Mouse (Mus musculus) forebrain, embryonic 15.5 days (tissue): ENCODE data around the gene Itga5. TPM values are rescaled to one million over a fixed set of nuclear protein-coding genes. Genes with fewer than 3 reads are reported as not detected.
A peak's percentile ranks its signal among the peaks of the same experiment; 100 is the strongest.

Source experiments
- ATAC-seq: fragments of 200-750 bp; cut with Nextera tagmentation; replicated peaks from 2 replicates; pipeline ENCODE4 v1.8.0; 2017; ENCODE audit warnings: mild to moderate bottlenecking, moderate TSS enrichment, moderate library complexity
- H3K27ac ChIP-seq: fragments of 300-500 bp; sonication (generic); replicated peaks from 2 replicates; pipeline ENCODE4 v1.5.1; 2015; ENCODE audit warnings: mild to moderate bottlenecking, inconsistent platforms
- H3K27me3 ChIP-seq: fragments of 300-500 bp; sonication (generic); 2 replicates; pipeline ENCODE4 v1.6.1; 2015; ENCODE audit warnings: inconsistent platforms
- H3K36me3 ChIP-seq: fragments of 300-500 bp; sonication (generic); 2 replicates; pipeline ENCODE4 v1.6.1; 2015; ENCODE audit warnings: mild to moderate bottlenecking, inconsistent platforms
- H3K4me1 ChIP-seq: fragments of 300-500 bp; sonication (generic); 2 replicates; pipeline ENCODE4 v1.6.1; 2015; ENCODE audit warnings: inconsistent platforms
- H3K4me2 ChIP-seq: fragments of 300-500 bp; sonication (generic); replicated peaks from 2 replicates; pipeline ENCODE4 v1.6.1; 2015; ENCODE audit warnings: mild to moderate bottlenecking, inconsistent platforms
- H3K4me3 ChIP-seq: fragments of 300-500 bp; sonication (generic); 2 replicates; pipeline ENCODE4 v1.5.1; 2015; ENCODE audit warnings: mild to moderate bottlenecking, inconsistent platforms
- H3K9ac ChIP-seq: fragments of 300-500 bp; sonication (generic); replicated peaks from 2 replicates; pipeline ENCODE4 v1.6.1; 2015; ENCODE audit warnings: mild to moderate bottlenecking, inconsistent platforms
- H3K9me3 ChIP-seq: fragments of 300-500 bp; sonication (generic); 2 replicates; pipeline ENCODE4 v1.6.1; 2016; ENCODE audit warnings: inconsistent platforms
- WGBS: fragments of 180-500 bp; shearing (Covaris S2); methylation state at CpG from one replicate; pipeline ENCODE4 v1.1.7; 2015; ENCODE audit warnings: mixed read lengths; 5-methylcytosine and 5-hydroxymethylcytosine counted together
- polyA plus RNA-seq: library from polyadenylated mRNA; unstranded; fragments of >200 nt; fragmentation: Nextera tagmentation; extraction: Ambion mirVana; gene quantifications from 2 replicates; pipeline ENCODE4 v1.2.1, GENCODE M21; 2015

Gene Itga5
- polyA plus RNA-seq, 1 experiment from 2014 or later: 5.7 TPM

DNA sequence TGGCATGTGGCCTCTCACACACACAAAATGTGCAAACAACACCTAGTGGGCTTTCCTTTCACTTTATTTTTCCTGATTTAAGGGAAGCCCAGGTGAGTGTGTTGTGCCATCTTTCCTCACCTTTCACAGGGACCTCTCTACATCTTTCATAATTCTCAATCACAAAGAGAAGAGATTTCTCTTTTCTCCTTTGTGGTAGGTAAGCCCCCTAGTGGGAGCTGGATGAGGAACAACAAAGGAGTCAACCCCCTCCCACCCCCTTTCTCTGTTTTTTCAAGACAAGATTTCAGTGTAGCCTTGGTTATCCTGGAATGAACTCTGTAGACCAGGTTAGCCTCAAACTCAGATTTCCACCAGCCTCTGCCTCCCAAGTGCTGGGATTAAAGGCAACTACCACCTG, 23.0 kb downstream of the Itga5 start:
- no peak for ATAC-seq
- no peak overlapping the region for H3K9ac ChIP-seq
- peaks cover 17% of the 10 kb centered on the region; the same call in 1 of the 2 replicates for H3K27me3 ChIP-seq
- H3K4me3 ChIP-seq: no peak overlapping the region
- H3K9me3 ChIP-seq: no peaks in the 10 kb centered on the region
- no peak overlapping the region for H3K27ac ChIP-seq
- H3K4me1 ChIP-seq: peaks cover 17% of the 10 kb centered on the region
- H3K36me3 ChIP-seq: no peaks in the 10 kb centered on the region
- H3K4me2 ChIP-seq: no peak overlapping the region

- Histone ChIP-seq H3K4me2 (no peak overlapping the region), H3K36me3 (no peaks in the 10 kb centered on the region), H3K9ac (no peak overlapping the region), H3K4me1 (peaks cover 17% of the 10 kb centered on the region), H3K27me3 (peaks cover 17% of the 10 kb centered on the region; the same call in 1 of the 2 replicates), H3K27ac (no peak overlapping the region), H3K4me3 (no peak overlapping the region), H3K9me3 (no peaks in the 10 kb centered on the region)
- no peak for ATAC-seq
- 73% methylated on average over 3 of the region's 3 CpGs for WGBS
Observed at GRCm38 (mm10) chr15:103343008-103343407, 23.6 kb downstream of the Itga5 start.

DNA sequence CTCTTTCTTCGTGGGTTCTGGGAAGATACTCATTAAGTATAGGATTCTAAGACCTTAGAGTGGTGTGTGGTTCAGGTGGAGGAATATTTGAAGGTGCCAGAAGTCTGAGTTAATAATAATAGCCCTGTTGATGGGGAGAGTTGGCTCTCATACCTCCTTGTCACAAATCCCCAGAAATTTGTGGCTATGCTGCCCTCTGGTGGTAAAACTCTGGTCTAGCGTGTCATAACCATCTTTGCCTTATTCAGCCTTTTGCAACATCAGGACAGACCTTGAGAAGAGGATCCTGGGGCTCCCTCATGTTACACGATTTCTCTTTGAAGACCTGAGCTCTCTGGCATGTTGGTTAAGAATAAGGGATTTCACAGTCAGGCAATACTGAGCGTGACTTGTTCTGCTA, 24.1 kb downstream of the Itga5 start:
- no peak for ATAC-seq
- no peaks in the 10 kb centered on the region for H3K9me3 ChIP-seq
- H3K9ac ChIP-seq: no peak overlapping the region
- H3K27me3 ChIP-seq: peaks cover 17% of the 10 kb centered on the region; the same call in 1 of the 2 replicates
- no peaks in the 10 kb centered on the region for H3K36me3 ChIP-seq
- 23% methylated on average over 4 of the region's 4 CpGs for WGBS
- H3K4me2 ChIP-seq: no peak overlapping the region
- no peak overlapping the region for H3K27ac ChIP-seq
- peaks cover 17% of the 10 kb centered on the region for H3K4me1 ChIP-seq
- H3K4me3 ChIP-seq: no peak overlapping the region

- Histone ChIP-seq H3K9ac (no peak overlapping the region), H3K9me3 (no peaks in the 10 kb centered on the region), H3K4me2 (no peak overlapping the region), H3K27ac (no peak overlapping the region), H3K4me1 (peaks cover 17% of the 10 kb centered on the region), H3K36me3 (no peaks in the 10 kb centered on the region), H3K27me3 (peaks cover 17% of the 10 kb centered on the region; the same call in 1 of the 2 replicates), H3K4me3 (no peak overlapping the region)
- ATAC-seq: no peak
- WGBS: 53% methylated on average over 8 of the region's 8 CpGs
Observed at GRCm38 (mm10) chr15:103341547-103341946, 25.0 kb downstream of the Itga5 start.

DNA sequence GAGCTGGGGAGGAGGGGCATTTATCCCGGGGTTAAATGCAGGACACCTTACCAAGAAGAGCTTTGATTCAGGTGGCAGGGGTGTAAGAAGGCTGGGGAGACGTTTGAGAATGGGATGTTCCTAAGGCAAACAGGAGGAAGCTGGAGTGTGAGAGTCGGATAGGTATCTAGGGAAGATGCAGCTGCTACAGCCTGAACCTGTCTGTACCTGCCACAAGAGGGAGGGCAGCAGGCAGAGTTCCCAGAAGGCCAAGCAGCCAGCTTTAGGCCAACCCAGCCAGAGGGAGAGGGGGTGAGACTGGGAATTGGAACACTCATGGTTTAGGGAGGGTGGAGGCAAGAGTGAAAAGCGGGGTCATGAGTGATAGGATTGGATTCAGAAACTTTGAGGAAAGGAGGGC, 25.8 kb downstream of the Itga5 start:
- WGBS: 22% methylated on average over 4 of the region's 4 CpGs
- Histone ChIP-seq H3K9me3 (no peaks in the 10 kb centered on the region), H3K27me3 (peaks cover 17% of the 10 kb centered on the region; the same call in 1 of the 2 replicates), H3K4me2 (peak overlapping the region; percentile 88), H3K4me1 (peaks cover 17% of the 10 kb centered on the region), H3K4me3 (0 out of 2 replicates have a peak overlapping the region, but pooled peaks have one; percentile 2), H3K9ac (peak overlapping the region; percentile 59; the same call in 1 of the 2 replicates), H3K36me3 (no peaks in the 10 kb centered on the region), H3K27ac (no peak overlapping the region)
- ATAC-seq: no peak

GRCm38 (mm10) chr15:103339961-103340337, 26.6 kb downstream of the Itga5 start, which contains the start of gene Zfp385a:
Zfp385a (minus strand) TSS chr15:103340093.
- Histone ChIP-seq H3K36me3 (no peaks in the 10 kb centered on the region), H3K4me3 (peak within 1 kb of the TSS; percentile 64), H3K27ac (no peak within 1 kb of the TSS), H3K9me3 (no peaks in the 10 kb centered on the region), H3K27me3 (peaks cover 17% of the 10 kb centered on the region; the same call in 1 of the 2 replicates), H3K9ac (peak within 1 kb of the TSS; percentile 59), H3K4me2 (peak within 1 kb of the TSS; percentile 88), H3K4me1 (peaks cover 20% of the 10 kb centered on the region)
- peak; percentile 60 for ATAC-seq
- under 1% methylated on average over 26 of the region's 26 CpGs for WGBS

GRCm38 (mm10) chr15:103339166-103339960, 27.2 kb downstream of the Itga5 start:
- Histone ChIP-seq H3K4me1 (peaks cover 21% of the 10 kb centered on the region), H3K27ac (no peak overlapping the region), H3K27me3 (peaks cover 17% of the 10 kb centered on the region; the same call in 1 of the 2 replicates), H3K9me3 (no peaks in the 10 kb centered on the region), H3K9ac (peak overlapping the region; percentile 59), H3K4me3 (peak overlapping the region; percentile 64), H3K36me3 (no peaks in the 10 kb centered on the region), H3K4me2 (peak overlapping the region; percentile 88)
- 8% methylated on average over 29 of the region's 31 CpGs for WGBS
- peak; percentile 48 for ATAC-seq

DNA sequence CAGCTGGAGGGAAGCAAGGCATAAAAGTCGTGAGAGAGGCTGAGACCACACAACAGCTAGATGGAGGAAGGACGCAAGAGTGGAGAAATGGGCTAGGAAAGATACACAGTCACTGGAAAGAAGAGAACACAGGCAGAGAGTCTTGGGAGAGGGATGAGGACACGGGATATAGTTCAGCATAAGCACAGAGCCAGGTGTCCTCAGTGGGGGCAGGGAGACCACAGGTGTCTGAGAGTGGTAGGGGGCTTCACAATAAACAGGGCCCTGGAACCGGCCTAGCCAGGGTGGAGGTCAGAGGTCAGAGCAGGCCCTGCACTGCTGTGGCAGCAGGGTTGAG, 27.8 kb downstream of the Itga5 start:
- H3K4me1 ChIP-seq: peaks cover 27% of the 10 kb centered on the region
- no peaks in the 10 kb centered on the region for H3K36me3 ChIP-seq
- H3K27ac ChIP-seq: no peak overlapping the region
- 36% methylated on average over 4 of the region's 4 CpGs for WGBS
- peak overlapping the region; percentile 64 for H3K4me3 ChIP-seq
- H3K4me2 ChIP-seq: peak overlapping the region; percentile 88
- peaks cover 17% of the 10 kb centered on the region; the same call in 1 of the 2 replicates for H3K27me3 ChIP-seq
- ATAC-seq: no peak
- peak overlapping the region; percentile 59; the same call in 1 of the 2 replicates for H3K9ac ChIP-seq
- no peaks in the 10 kb centered on the region for H3K9me3 ChIP-seq

DNA sequence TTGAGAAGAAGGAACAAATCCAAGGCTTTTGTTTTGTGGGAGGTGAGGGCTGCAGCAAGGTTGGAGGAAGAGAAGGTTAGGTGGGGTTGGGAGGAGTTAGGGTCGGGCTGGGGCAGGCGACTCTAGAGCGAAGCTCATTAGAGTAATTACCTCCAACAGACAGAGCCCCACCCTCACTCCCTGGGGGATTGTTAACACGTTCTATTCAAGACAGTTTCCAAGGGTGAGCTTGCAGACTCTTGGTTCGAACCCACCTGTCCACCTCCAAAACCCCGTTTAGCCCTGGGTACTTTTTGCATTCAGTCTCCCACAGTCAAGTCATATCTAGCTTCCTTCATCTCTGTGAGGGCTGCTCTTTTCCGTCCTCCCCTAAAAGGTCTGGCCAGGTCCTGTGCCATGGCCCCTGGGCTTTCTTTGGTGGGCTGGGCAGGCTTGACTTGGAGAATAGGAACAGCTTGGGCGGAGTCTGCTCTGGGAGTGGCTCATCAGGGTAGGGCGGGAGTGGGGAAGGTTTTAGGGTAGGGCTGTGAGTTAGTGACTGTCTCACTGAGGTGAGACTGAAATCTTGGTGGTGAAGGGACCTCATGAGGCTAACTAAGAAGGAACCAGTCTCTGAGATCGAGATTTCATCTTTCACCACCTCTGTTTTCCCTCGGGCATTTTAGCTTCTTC, 29.4 kb downstream of the Itga5 start:
- no peak overlapping the region for H3K27ac ChIP-seq
- H3K9ac ChIP-seq: no peak overlapping the region
- no peak overlapping the region for H3K4me2 ChIP-seq
- no peaks in the 10 kb centered on the region for H3K9me3 ChIP-seq
- H3K4me1 ChIP-seq: peaks cover 30% of the 10 kb centered on the region
- peaks cover 17% of the 10 kb centered on the region; the same call in 1 of the 2 replicates for H3K27me3 ChIP-seq
- H3K4me3 ChIP-seq: no peak overlapping the region
- H3K36me3 ChIP-seq: no peaks in the 10 kb centered on the region
- no peak for ATAC-seq
- 17% methylated on average over 11 of the region's 11 CpGs for WGBS

DNA sequence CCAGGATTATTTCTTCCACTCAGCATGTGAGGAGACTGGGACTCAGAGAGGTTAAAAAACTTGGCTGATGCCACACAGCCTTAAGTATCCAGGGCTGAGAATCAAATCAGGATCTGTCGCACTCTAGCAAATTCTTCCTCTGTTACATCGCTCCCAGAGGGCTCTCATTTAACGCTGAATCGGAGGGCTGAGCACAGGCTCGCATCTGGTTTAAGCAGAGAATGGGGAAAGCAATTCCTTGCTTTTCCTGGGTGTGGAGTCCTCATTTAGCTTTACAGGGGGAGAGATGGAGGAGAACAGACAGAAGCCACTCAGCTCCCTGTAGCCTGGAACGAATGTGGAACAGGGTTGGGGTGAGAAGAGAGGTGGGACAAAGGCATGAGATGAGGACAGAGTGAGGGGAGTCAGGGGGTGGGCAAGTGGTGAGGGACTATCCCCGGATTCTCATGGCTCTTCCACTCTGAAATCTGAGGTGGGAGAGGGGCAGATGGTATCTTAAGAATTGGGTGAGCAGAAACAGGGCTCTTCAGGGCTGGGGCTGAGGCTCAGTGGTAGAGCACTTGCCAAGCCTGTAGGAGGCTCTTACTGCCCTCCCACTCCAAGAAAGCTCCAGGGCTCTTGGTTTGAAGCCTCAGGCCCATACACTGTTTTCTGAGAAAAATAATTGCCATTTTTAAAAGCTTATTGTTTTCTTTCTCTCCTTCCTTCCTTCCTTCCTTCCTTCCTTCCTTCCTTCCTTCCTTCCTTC, 30.9 kb downstream of the Itga5 start:
- H3K9ac ChIP-seq: no peak overlapping the region

DNA sequence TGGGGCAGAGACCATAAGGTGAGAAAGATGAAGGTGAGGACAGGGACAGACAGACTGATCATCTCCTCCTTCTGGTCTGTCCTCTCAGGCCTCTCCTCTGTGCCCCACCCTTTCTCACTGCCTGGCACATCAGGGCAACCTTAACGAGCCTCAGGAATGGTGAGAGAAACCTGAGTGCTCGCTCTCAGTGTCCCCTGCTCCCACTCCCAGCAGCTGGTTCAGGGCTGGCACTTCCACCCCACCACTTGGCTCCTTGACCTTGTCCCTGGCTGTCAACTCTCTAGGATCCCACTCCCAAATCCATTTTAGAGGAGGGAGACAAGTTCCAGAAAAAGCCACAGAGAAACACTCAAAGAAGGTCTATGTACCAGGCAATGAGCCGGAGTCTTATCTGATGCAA, 31.5 kb downstream of the Itga5 start:
- WGBS: 56% methylated on average over 3 of the region's 3 CpGs
- Histone ChIP-seq H3K9ac (no peak overlapping the region), H3K4me1 (peaks cover 23% of the 10 kb centered on the region), H3K4me3 (no peak overlapping the region), H3K27ac (no peak overlapping the region), H3K36me3 (no peaks in the 10 kb centered on the region), H3K9me3 (no peaks in the 10 kb centered on the region), H3K4me2 (no peak overlapping the region), H3K27me3 (peaks cover 8% of the 10 kb centered on the region; the same call in 1 of the 2 replicates)
- no peak for ATAC-seq

More for the DNA sequence above, 30.9 kb downstream of the Itga5 start:
- no peak for ATAC-seq
- Histone ChIP-seq H3K4me1 (peaks cover 30% of the 10 kb centered on the region), H3K36me3 (no peaks in the 10 kb centered on the region), H3K9me3 (no peaks in the 10 kb centered on the region), H3K27ac (no peak overlapping the region), H3K4me3 (no peak overlapping the region), H3K27me3 (peaks cover 8% of the 10 kb centered on the region; the same call in 1 of the 2 replicates), H3K4me2 (no peak overlapping the region)
- WGBS: 26% methylated on average over 7 of the region's 7 CpGs
